Mouse (Mus musculus) lung, postnatal 0 days (tissue): ENCODE measurements around the gene G430095P16Rik.

Source experiments
- CTCF ChIP-seq: IDR thresholded peaks from 2 replicates; pipeline ENCODE4 v1.5.1; 2016; ENCODE audit warnings: antibody characterized with exemption, mild to moderate bottlenecking
- EP300 ChIP-seq: IDR thresholded peaks from 2 replicates; pipeline ENCODE4 v1.6.1; 2016; ENCODE audit warnings: antibody characterized with exemption, mild to moderate bottlenecking, control low read depth

- peak; percentile 37 for TF ChIP-seq CTCF
- no peak for TF ChIP-seq EP300
Observed at GRCm38 (mm10) chr8:84687705-84688100, 35.1 kb upstream of the G430095P16Rik start, which contains the start of gene Nacc1.
